In genomic region chrX:144325375-144325774, GRCm38 (mm10) we compare ENCODE assay signal across 25 mouse cellular contexts.
"Had no signal": no experiment of that assay in that cellular context is flagged by ENCODE, and none has a peak within 500 bp of the region (broad histone marks: within the 10 kb centered on the region; RNA-seq: fewer than 3 reads in every experiment).

No protein-coding gene starts in this region.

- H3K4me2 ChIP-seq: embryonic facial prominence, embryonic 12.5 days; embryonic facial prominence, embryonic 13.5 days; embryonic facial prominence, embryonic 15.5 days; forebrain, embryonic 12.5 days; forebrain, embryonic 13.5 days; forebrain, embryonic 15.5 days had no signal

- H3K27me3 ChIP-seq: embryonic facial prominence, embryonic 12.5 days; embryonic facial prominence, embryonic 13.5 days; embryonic facial prominence, embryonic 15.5 days; forebrain, embryonic 12.5 days; forebrain, embryonic 13.5 days; forebrain, embryonic 15.5 days had no signal

- DNase-seq: cerebellum, adult 9-10 months; cerebellum, adult 9-11 months; cerebellum, postnatal 10 days; cerebellum, postnatal 14 days; cerebellum, postnatal 25 days; cerebellum, postnatal 36 days; embryo, embryonic 11 days; forebrain, postnatal 0 days; gastrocnemius, adult 2 months; gastrocnemius, postnatal 10 days; gastrocnemius, postnatal 14 days; gastrocnemius, postnatal 25 days; gastrocnemius, postnatal 36 days; heart, adult 11 months; heart, adult 18-20 months; heart, adult 2 months had no signal

- H3K9ac ChIP-seq: embryonic facial prominence, embryonic 12.5 days; embryonic facial prominence, embryonic 13.5 days; embryonic facial prominence, embryonic 15.5 days; forebrain, embryonic 12.5 days; forebrain, embryonic 13.5 days; forebrain, embryonic 15.5 days; forebrain, postnatal 0 days had no signal

- H3K4me1 ChIP-seq: embryonic facial prominence, embryonic 10.5 days; embryonic facial prominence, embryonic 12.5 days; embryonic facial prominence, embryonic 13.5 days; embryonic facial prominence, embryonic 15.5 days; forebrain, embryonic 10.5 days; forebrain, embryonic 12.5 days; forebrain, embryonic 13.5 days; forebrain, embryonic 15.5 days had no signal

- H3K4me3 ChIP-seq: embryonic facial prominence, embryonic 10.5 days; embryonic facial prominence, embryonic 12.5 days; embryonic facial prominence, embryonic 13.5 days; embryonic facial prominence, embryonic 15.5 days; erythroblast, embryonic 14.5 days; forebrain, embryonic 10.5 days; forebrain, embryonic 12.5 days; forebrain, embryonic 13.5 days; forebrain, embryonic 15.5 days; gastrocnemius, adult 2 months; heart, adult 2 months had no signal

- H3K9me3 ChIP-seq: embryonic facial prominence, embryonic 10.5 days; embryonic facial prominence, embryonic 12.5 days; embryonic facial prominence, embryonic 13.5 days; embryonic facial prominence, embryonic 15.5 days; forebrain, embryonic 10.5 days; forebrain, embryonic 12.5 days; forebrain, embryonic 13.5 days; forebrain, embryonic 15.5 days had no signal

- H3K36me3 ChIP-seq: embryonic facial prominence, embryonic 12.5 days; embryonic facial prominence, embryonic 15.5 days; forebrain, embryonic 12.5 days; forebrain, embryonic 15.5 days had no signal

- H3K27ac ChIP-seq: embryonic facial prominence, embryonic 10.5 days; embryonic facial prominence, embryonic 12.5 days; embryonic facial prominence, embryonic 13.5 days; embryonic facial prominence, embryonic 15.5 days; forebrain, embryonic 10.5 days; forebrain, embryonic 12.5 days; forebrain, embryonic 13.5 days; forebrain, embryonic 15.5 days; gastrocnemius, adult 2 months; heart, adult 2 months had no signal
